In the genomic region with DNA sequence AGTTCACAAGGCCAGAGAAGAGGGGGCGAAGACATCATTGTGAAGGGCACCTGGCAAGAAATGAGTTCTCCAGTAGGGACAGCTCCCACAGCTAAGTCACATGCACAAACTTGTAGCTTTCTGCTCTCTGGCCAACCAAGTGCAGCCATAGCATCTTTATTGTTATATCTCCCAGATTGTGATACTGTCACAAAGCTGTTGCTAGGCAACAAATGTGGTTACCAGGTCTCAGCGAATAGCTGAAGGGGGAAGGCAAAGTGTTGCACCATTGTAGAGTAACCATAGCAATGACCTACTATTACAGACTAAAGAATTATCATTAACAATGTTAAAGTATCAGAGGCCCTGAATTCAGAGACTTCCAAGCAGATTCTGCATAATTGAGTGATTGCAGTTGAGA, we compare ENCODE assay signal across 11 mouse cellular contexts. TPM values are rescaled to one million over a fixed set of nuclear protein-coding genes. Genes with fewer than 3 reads are reported as not detected.
DNase-seq lines count a peak whose midpoint lies in the region; ATAC-seq and TF ChIP-seq lines count a peak whose summit lies in the region.
"Had no signal": no experiment of that assay in that cellular context is flagged by ENCODE, and none has a peak within 500 bp of the region (broad histone marks: within the 10 kb centered on the region; RNA-seq: fewer than 3 reads in every experiment).

No protein-coding gene starts in this region.

- DNase-seq in brain, embryonic 14.5 days (ENCODE audit: low read depth), result peak; percentile 90
- peak; percentile 74 for DNase-seq in hindbrain, embryonic 11.5 days (ENCODE audit: low spot score)
- peak; percentile 84 for DNase-seq in midbrain, embryonic 14.5 days
- DNase-seq in spleen, postnatal 10 days (ENCODE audit: low spot score in 2 of 2), result no peak
- DNase-seq in cerebellum, postnatal 25 days, result no peak
- no peak for DNase-seq in gastrocnemius, postnatal 10 days
- no peak for DNase-seq in stomach, postnatal 0 days (ENCODE audit: low spot score)
- DNase-seq: kidney, adult 18-20 months; lung, adult 2 months had no signal

- WGBS in hindbrain, embryonic 11.5 days, result 24% methylated on average over 2 of the region's 2 CpGs
- WGBS in midbrain, embryonic 14.5 days, result 17% methylated on average over 2 of the region's 2 CpGs
- 59% methylated on average over 2 of the region's 2 CpGs for WGBS in stomach, postnatal 0 days

- no peak for TF ChIP-seq POLR2A in brain, embryonic 14.5 days (IDR thresholded peaks at IDR 0.05; ENCODE audit: borderline replicate concordance, extremely low read depth, insufficient read depth, insufficient read length, poor library complexity, severe bottlenecking)

- H3K4me1 ChIP-seq in hindbrain, embryonic 11.5 days (replicated peaks; ENCODE audit: control insufficient read depth, insufficient read depth, low read length), result no peaks in the 10 kb centered on the region
- H3K4me1 ChIP-seq in midbrain, embryonic 14.5 days (ENCODE audit: control insufficient read depth, insufficient read depth, low read length), result 0 out of 2 replicates have a peak, but pooled peaks cover 6% of the 10 kb centered on the region
- no peaks in the 10 kb centered on the region for H3K4me1 ChIP-seq in stomach, postnatal 0 days (replicated peaks; ENCODE audit: control insufficient read depth, insufficient read depth)
- H3K4me1 ChIP-seq: embryonic facial prominence, embryonic 13.5 days had no signal

- no peak overlapping the region for H3K9ac ChIP-seq in hindbrain, embryonic 11.5 days (ENCODE audit: low read depth, low read length)
- H3K9ac ChIP-seq in midbrain, embryonic 14.5 days (replicated peaks; ENCODE audit: low read length), result no peak overlapping the region
- no peak overlapping the region for H3K9ac ChIP-seq in stomach, postnatal 0 days (ENCODE audit: low read length)
- H3K9ac ChIP-seq: embryonic facial prominence, embryonic 13.5 days had no signal

- no peaks in the 10 kb centered on the region for H3K36me3 ChIP-seq in hindbrain, embryonic 11.5 days (ENCODE audit: control insufficient read depth, insufficient read depth, low read length)
- no peaks in the 10 kb centered on the region for H3K36me3 ChIP-seq in midbrain, embryonic 14.5 days (ENCODE audit: control insufficient read depth, insufficient read depth, low read length)
- no peaks in the 10 kb centered on the region for H3K36me3 ChIP-seq in stomach, postnatal 0 days (ENCODE audit: control insufficient read depth, insufficient read depth, low read length)
- H3K36me3 ChIP-seq: embryonic facial prominence, embryonic 13.5 days had no signal

- H3K9me3 ChIP-seq in hindbrain, embryonic 11.5 days (ENCODE audit: control insufficient read depth, low read length), result no peaks in the 10 kb centered on the region
- no peaks in the 10 kb centered on the region for H3K9me3 ChIP-seq in midbrain, embryonic 14.5 days (ENCODE audit: control insufficient read depth, low read length)
- no peaks in the 10 kb centered on the region for H3K9me3 ChIP-seq in stomach, postnatal 0 days (ENCODE audit: control insufficient read depth, low read length)
- H3K9me3 ChIP-seq: embryonic facial prominence, embryonic 13.5 days had no signal

- no peaks in the 10 kb centered on the region; the same call in 1 of the 2 replicates for H3K27me3 ChIP-seq in hindbrain, embryonic 11.5 days (ENCODE audit: control insufficient read depth, insufficient read depth, low read length)
- H3K27me3 ChIP-seq in midbrain, embryonic 14.5 days (ENCODE audit: control insufficient read depth, insufficient read depth, low read length), result peaks cover 21% of the 10 kb centered on the region
- no peaks in the 10 kb centered on the region for H3K27me3 ChIP-seq in stomach, postnatal 0 days (ENCODE audit: control insufficient read depth, insufficient read depth, low read length)

- TF ChIP-seq CTCF in brain, embryonic 14.5 days (IDR thresholded peaks at IDR 0.05; ENCODE audit: borderline replicate concordance, extremely low read depth, insufficient read depth, insufficient read length), result no peak
- TF ChIP-seq CTCF in stomach, postnatal 0 days (IDR thresholded peaks at IDR 0.05; ENCODE audit: low read depth), result no peak

- H3K4me3 ChIP-seq in hindbrain, embryonic 11.5 days (ENCODE audit: low read depth, low read length), result no peak overlapping the region
- H3K4me3 ChIP-seq in midbrain, embryonic 14.5 days (replicated peaks; ENCODE audit: low read depth, low read length), result no peak overlapping the region
- H3K4me3 ChIP-seq in stomach, postnatal 0 days (ENCODE audit: low read depth, low read length), result no peak overlapping the region

- ATAC-seq in CD4-positive, CD25-positive, alpha-beta regulatory T cell, adult 4 months, result peak; percentile 62
- ATAC-seq in hindbrain, embryonic 11.5 days (ENCODE audit: low FRiP score), result peak; percentile 74
- ATAC-seq in midbrain, embryonic 14.5 days (ENCODE audit: low FRiP score, low TSS enrichment), result peak; percentile 59
- no peak for ATAC-seq in stomach, postnatal 0 days (ENCODE audit: low FRiP score, low TSS enrichment)

- peak overlapping the region; percentile 24; the same call in 1 of the 2 replicates for H3K27ac ChIP-seq in hindbrain, embryonic 11.5 days (ENCODE audit: low read depth, low read length)
- no peak overlapping the region for H3K27ac ChIP-seq in midbrain, embryonic 14.5 days (replicated peaks; ENCODE audit: low read depth, low read length)
- H3K27ac ChIP-seq in stomach, postnatal 0 days (replicated peaks), result no peak overlapping the region
- H3K27ac ChIP-seq: embryonic facial prominence, embryonic 13.5 days had no signal

- TF ChIP-seq EP300 in stomach, postnatal 0 days (optimal IDR thresholded peaks at IDR 0.05), result no peak

- H3K4me2 ChIP-seq in hindbrain, embryonic 11.5 days (replicated peaks; ENCODE audit: low read depth, low read length), result no peak overlapping the region
- peak overlapping the region; percentile 14 for H3K4me2 ChIP-seq in midbrain, embryonic 14.5 days (ENCODE audit: low read length)
- H3K4me2 ChIP-seq in stomach, postnatal 0 days (replicated peaks; ENCODE audit: low read depth), result no peak overlapping the region

RNA-seq across cellular contexts. Expression of a gene that starts 37.4 kb away (rescaled TPM):
- not detected for polyA plus RNA-seq in CD4-positive, CD25-positive, alpha-beta regulatory T cell, adult 4 months (2017; shearing (Covaris generic))
- polyA plus RNA-seq in brain, embryonic 14.5 days (2012; rRNA removed), result 465 and 624 TPM in 2 replicates
- 82.8 and 97.2 TPM in 2 replicates for polyA plus RNA-seq in hindbrain, embryonic 11.5 days (2014; fragmentation: Nextera tagmentation; extraction: Ambion mirVana)
- polyA plus RNA-seq in midbrain, embryonic 14.5 days (2014; fragmentation: Nextera tagmentation; extraction: Ambion mirVana), result 67.5 and 72.4 TPM in 2 replicates
- total RNA-seq in gastrocnemius, postnatal 10 days (2021), result 1 to 10 TPM; 3.0 to 3.3 TPM
- polyA plus RNA-seq in stomach, postnatal 0 days (2015; fragmentation: Nextera tagmentation; extraction: Ambion mirVana), result 5.8 and 6.3 TPM in 2 replicates

Comparison
In these comparisons a context has a peak if more than half of its experiments do, and no peak if none do; other contexts are left out.
1. DNase-seq: peak in brain, embryonic 14.5 days (single experiment), hindbrain, embryonic 11.5 days (single experiment) and midbrain, embryonic 14.5 days (single experiment); none in spleen, postnatal 10 days (0 of 2), cerebellum, postnatal 25 days (0 of 2), gastrocnemius, postnatal 10 days (single experiment) and stomach, postnatal 0 days (single experiment).